In the genomic region with DNA sequence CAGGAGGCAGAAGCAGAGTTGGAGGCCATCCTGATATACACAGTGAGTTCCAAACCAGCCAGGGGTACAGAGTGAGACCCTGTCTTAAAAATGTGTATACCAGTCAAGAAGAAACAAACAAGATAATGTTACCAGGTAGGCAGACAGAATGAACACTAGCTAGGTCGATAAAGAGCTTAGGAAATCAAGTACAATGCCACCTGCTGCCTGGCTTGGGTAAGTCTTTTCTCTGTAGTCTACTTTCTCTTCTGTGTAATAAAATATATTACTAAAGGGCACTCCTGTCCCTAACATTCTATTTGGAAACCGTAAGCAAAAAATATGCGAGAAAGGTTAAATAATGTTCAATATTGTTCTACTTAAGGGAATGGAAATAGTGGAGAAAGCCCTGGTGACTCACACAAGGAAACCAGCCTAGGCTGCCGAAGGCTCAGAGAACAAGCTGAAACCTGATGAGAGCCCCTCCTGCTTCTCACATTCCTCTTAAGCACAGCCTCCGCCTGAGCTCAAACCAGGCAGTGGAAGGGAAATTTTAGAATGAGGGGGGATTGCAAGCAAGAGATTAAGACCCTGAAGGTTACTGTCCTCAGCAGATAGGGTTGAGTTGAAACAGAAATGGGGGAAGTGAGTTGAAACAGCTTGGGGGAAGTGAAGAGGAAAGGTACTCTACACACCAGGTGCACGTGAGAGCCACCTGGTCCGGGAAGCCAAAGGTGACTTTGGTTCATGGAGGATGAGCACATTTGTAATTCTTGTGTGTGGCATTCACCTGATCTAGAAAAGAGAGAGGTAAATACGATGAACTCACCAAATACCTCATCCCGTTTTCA, we compare ENCODE assay signal across 10 mouse cellular contexts. TPM values are rescaled to one million over a fixed set of nuclear protein-coding genes. Genes with fewer than 3 reads are reported as not detected.
DNase-seq lines count a peak whose midpoint lies in the region; ATAC-seq and TF ChIP-seq lines count a peak whose summit lies in the region.
"Had no signal": no experiment of that assay in that cellular context is flagged by ENCODE, and none has a peak within 500 bp of the region (broad histone marks: within the 10 kb centered on the region; RNA-seq: fewer than 3 reads in every experiment).

No protein-coding gene starts in this region.

- 0 out of 2 replicates have a peak, but pooled peaks have one; percentile 15 for TF ChIP-seq CTCF in kidney, adult 2 months (conservative IDR thresholded peaks at IDR 0.05; ENCODE audit: insufficient read depth, insufficient read length, low read depth, low read length)

- no peak overlapping the region for H3K9ac ChIP-seq in stomach, embryonic 15.5 days
- H3K9ac ChIP-seq: hindbrain, embryonic 15.5 days had no signal

- H3K4me1 ChIP-seq in kidney, adult 2 months (ENCODE audit: control insufficient read depth, insufficient read depth, low read length) = peaks cover 5% of the 10 kb centered on the region; the same call in 1 of the 2 replicates
- peaks cover 4% of the 10 kb centered on the region; the same call in 1 of the 2 replicates for H3K4me1 ChIP-seq in stomach, embryonic 15.5 days

- no peaks in the 10 kb centered on the region for H3K36me3 ChIP-seq in kidney, adult 2 months (ENCODE audit: control insufficient read depth, insufficient read depth, low read length)
- H3K36me3 ChIP-seq in stomach, embryonic 15.5 days = no peaks in the 10 kb centered on the region
- H3K36me3 ChIP-seq: hindbrain, embryonic 15.5 days had no signal

- no peak overlapping the region; the same call in 1 of the 2 replicates for H3K4me2 ChIP-seq in stomach, embryonic 15.5 days
- H3K4me2 ChIP-seq: hindbrain, embryonic 15.5 days had no signal

- no peak for TF ChIP-seq POLR2A in kidney, adult 2 months (IDR thresholded peaks at IDR 0.05; ENCODE audit: low read depth, low read length)

- no peaks in the 10 kb centered on the region for H3K9me3 ChIP-seq in stomach, embryonic 15.5 days

- ATAC-seq in stomach, embryonic 15.5 days (ENCODE audit: insufficient read depth, low FRiP score, low read depth) = no peak

- H3K27me3 ChIP-seq in kidney, adult 2 months (replicated peaks; ENCODE audit: control insufficient read depth, insufficient read depth, low read length) = no peaks in the 10 kb centered on the region
- peaks cover 32% of the 10 kb centered on the region for H3K27me3 ChIP-seq in stomach, embryonic 15.5 days (replicated peaks)

- peak overlapping the region; percentile 87 for H3K27ac ChIP-seq in kidney, adult 2 months (ENCODE audit: insufficient read depth, low read depth, low read length)
- H3K27ac ChIP-seq in stomach, embryonic 15.5 days = peak overlapping the region; percentile 62; the same call in 1 of the 2 replicates
- H3K27ac ChIP-seq: hindbrain, embryonic 15.5 days had no signal

- 33% methylated on average over 9 of the region's 9 CpGs for WGBS in kidney, adult 2 months
- 52% methylated on average over 9 of the region's 9 CpGs for WGBS in stomach, embryonic 15.5 days

- H3K4me3 ChIP-seq in kidney, adult 2 months (ENCODE audit: insufficient read depth, low read depth, low read length) = no peak overlapping the region
- no peak overlapping the region for H3K4me3 ChIP-seq in stomach, embryonic 15.5 days (replicated peaks)
- H3K4me3 ChIP-seq: hindbrain, embryonic 15.5 days had no signal

- DNase-seq in right cerebral cortex, adult 18-20 months = peak; percentile 11
- DNase-seq in right cerebral cortex, postnatal 25 days = no peak
- peak; percentile 16 for DNase-seq in ZHBTc4 (ENCODE audit: low read depth, low spot score)
- peak; percentile 47 for DNase-seq in kidney, adult 2 months
- DNase-seq in frontal cortex, postnatal 14 days (ENCODE audit: low spot score in 2 of 2) = no peak
- no peak for DNase-seq in cerebellum, adult 9-10 months
- DNase-seq: cerebellum, adult 11 months had no signal

RNA-seq across cellular contexts. Expression of a gene that starts 4.4 kb away (rescaled TPM):
- polyA plus RNA-seq in kidney, adult 2 months (2012; rRNA removed) = 43.5 and 52.5 TPM in 2 replicates
- polyA plus RNA-seq in stomach, embryonic 15.5 days (2015; fragmentation: Nextera tagmentation; extraction: Ambion mirVana) = 63.6 and 94.7 TPM in 2 replicates

RNA-seq across cellular contexts. Expression of a gene that starts 39.6 kb away (rescaled TPM):
- not detected in 2 replicates for polyA plus RNA-seq in kidney, adult 2 months (2012; rRNA removed)
- 0.12 and 0.17 TPM in 2 replicates for polyA plus RNA-seq in stomach, embryonic 15.5 days (2015; fragmentation: Nextera tagmentation; extraction: Ambion mirVana)
- polyA plus RNA-seq: hindbrain, embryonic 15.5 days; lung, embryonic 16.5 days had no signal

Comparison
In these comparisons a context has a peak if more than half of its experiments do, and no peak if none do; other contexts are left out.
1. DNase-seq: peak in right cerebral cortex, adult 18-20 months (single experiment), ZHBTc4 (single experiment) and kidney, adult 2 months (single experiment); none in right cerebral cortex, postnatal 25 days (single experiment), frontal cortex, postnatal 14 days (0 of 2) and cerebellum, adult 9-10 months (single experiment).